Mouse (Mus musculus) thymus, postnatal 4 days (tissue): ENCODE results near the gene Cpm.
A peak's percentile ranks its signal among the peaks of the same experiment; 100 is the strongest.

Source experiments
- DNase-seq: peaks from one replicate; pipeline ENCODE4 v3.0.0; 2021

The Cpm gene

GRCm38 (mm10) chr10:117677494-117678236 is 48.4 kb downstream of the Cpm start:
- no peak for DNase-seq

- DNase-seq = no peak
Observed at GRCm38 (mm10) chr10:117678357-117678756, 49.1 kb downstream of the Cpm start.

GRCm38 (mm10) chr10:117679029-117679686 is 49.9 kb downstream of the Cpm start:
- no peak for DNase-seq

- DNase-seq = no peak
Observed at GRCm38 (mm10) chr10:117679963-117680473, 50.7 kb downstream of the Cpm start.

GRCm38 (mm10) chr10:117680868-117681513 is 51.7 kb downstream of the Cpm start:
- no peak for DNase-seq

GRCm38 (mm10) chr10:117681543-117681942 is 52.2 kb downstream of the Cpm start:
- DNase-seq = no peak

GRCm38 (mm10) chr10:117681999-117682857 is 52.9 kb downstream of the Cpm start:
- DNase-seq = peak; percentile 50

GRCm38 (mm10) chr10:117682858-117683733 is 53.8 kb downstream of the Cpm start:
- no peak for DNase-seq

GRCm38 (mm10) chr10:117683734-117684037 is 54.4 kb downstream of the Cpm start:
- no peak for DNase-seq

GRCm38 (mm10) chr10:117684298-117685170 is 55.2 kb downstream of the Cpm start:
- no peak for DNase-seq

GRCm38 (mm10) chr10:117685171-117685848 is 56.0 kb downstream of the Cpm start:
- no peak for DNase-seq

- DNase-seq = no peak
Observed at GRCm38 (mm10) chr10:117685849-117686591, 56.7 kb downstream of the Cpm start.

- DNase-seq = no peak
Observed at GRCm38 (mm10) chr10:117687018-117687417, 57.7 kb downstream of the Cpm start.

GRCm38 (mm10) chr10:117687577-117687976 is 58.3 kb downstream of the Cpm start:
- no peak for DNase-seq

- peak; percentile 55 for DNase-seq
Observed at GRCm38 (mm10) chr10:117688204-117689151, 59.2 kb downstream of the Cpm start.

GRCm38 (mm10) chr10:117689297-117690100 is 60.2 kb downstream of the Cpm start:
- DNase-seq = no peak

GRCm38 (mm10) chr10:117690101-117690352 is 60.7 kb downstream of the Cpm start:
- no peak for DNase-seq
